Mouse (Mus musculus): ENCODE data around the gene Bcap31. TPM values are rescaled to one million over a fixed set of nuclear protein-coding genes. Genes with fewer than 3 reads are reported as not detected.

Gene Bcap31
- polyA plus RNA-seq, 3 experiments from 2014 or later: 275 to 325 (median 313) TPM

DNA sequence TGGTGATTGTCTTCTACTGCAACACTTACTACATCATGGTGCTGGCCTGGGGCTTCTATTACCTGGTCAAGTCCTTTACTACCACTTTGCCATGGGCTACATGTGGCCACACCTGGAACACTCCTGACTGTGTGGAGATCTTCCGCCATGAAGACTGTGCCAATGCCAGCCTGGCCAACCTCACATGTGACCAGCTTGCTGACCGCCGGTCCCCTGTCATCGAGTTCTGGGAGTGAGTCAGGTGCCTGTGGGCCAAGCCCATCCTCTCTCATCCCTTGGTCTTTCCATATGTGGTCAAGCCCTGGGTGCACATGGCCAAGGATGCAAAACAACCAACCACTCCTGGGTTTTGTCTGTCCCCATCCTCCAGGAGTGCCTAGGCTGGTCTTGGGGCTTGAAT is 39.3 kb downstream of the Bcap31 start:
- ATAC-seq: no peak

DNA sequence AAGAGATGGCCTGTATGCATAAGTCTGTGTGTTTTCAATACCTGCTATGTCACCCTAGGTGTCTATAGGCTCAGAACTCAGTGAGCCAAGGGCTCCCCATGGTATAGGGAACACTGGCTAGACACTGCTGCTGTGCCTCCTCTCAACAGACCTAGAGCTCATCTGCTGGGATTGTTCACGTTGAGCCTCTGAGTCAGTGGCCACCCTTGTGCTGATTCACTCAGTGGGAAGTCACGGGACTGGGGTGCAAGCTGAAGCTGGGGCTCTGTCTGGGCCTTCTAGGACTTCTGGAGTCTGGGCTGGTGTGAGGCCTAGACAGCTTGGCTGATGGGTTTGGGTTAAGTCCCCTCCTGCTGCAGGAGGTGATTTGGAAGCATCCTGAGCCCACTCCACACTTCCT is 40.7 kb downstream of the Bcap31 start:
- no peak for ATAC-seq

DNA sequence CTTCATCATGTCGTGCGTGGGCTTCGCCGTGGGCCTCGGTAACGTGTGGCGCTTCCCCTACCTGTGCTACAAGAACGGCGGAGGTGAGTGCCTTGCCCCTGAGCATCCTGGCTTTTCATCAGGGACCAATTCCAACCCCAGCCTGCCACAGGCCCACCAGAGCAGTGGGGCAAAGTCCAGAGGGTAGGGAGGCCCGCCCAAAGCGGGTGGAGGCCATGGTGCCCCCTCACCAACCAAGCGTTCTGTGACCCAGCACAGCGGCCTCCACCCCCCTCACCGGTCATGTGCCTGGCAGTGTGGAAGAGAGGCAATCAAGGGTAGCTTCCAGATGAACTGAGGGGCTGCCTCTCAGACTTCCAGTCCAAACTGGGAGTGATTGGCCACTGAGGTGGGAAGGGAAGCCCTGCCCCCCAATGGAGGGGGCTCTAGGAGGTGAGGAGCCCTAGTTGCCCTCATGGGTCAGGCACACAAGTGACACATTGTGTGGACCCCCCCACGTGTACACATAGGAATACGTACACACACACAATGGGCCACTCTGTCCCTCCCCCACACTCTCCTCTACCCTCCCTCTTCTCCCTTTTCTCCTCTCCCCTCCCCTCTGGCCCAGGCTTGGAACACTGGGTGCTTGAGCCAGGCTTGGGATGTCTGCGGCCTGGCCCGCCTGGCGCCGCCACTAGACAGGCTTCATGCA is 41.9 kb downstream of the Bcap31 start:
- no peak for ATAC-seq

DNA sequence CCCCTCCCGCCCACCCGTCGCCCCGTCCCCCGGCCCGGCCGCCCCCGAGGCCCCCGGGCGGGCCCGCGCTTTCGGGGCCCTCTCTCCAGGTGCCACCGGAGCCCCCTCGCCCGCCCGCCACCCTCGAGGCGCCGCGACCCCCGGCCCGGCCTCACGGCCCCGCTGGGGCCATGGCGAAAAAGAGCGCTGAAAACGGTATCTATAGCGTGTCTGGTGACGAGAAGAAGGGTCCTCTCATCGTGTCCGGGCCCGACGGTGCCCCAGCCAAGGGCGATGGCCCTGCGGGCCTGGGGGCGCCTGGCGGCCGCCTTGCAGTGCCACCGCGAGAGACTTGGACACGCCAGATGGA is 42.4 kb downstream of the Bcap31 start:
- ATAC-seq: no peak

DNA sequence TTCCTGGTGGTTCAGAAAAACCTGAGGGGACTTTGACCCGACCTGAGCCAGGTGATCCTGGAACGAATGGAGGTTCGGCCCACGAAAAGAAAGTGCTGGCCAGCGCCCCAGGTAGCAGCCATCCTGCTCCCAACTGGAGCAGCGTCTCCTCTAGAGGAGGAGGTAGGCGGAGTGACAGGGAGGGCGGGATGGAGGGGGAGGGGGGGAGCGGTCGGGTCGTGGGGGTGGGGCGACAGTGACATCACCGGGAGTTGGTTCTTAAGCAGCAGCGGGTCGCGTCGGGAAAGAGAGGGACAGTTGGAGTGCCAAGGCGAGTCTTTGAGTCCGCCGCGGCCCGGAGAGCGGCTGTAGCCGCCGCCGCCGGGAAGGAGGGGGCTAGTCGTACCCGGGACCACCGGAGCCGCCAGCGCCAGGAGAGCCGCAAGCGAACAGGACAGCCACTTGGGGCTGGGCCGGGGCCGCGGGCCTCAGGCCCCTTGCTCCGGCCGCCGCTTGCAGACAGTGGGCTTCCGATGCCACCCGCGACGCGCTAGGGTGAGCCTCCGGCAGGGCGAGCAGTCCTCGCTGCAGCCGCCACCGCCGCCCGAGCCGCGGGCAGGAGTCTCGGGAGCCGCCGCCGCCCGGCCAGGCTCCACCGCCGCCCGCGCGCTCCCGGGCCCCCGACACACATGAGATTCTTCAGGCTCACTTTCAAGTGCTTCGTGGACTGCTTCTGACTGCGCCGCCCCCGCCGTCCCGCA is 42.9 kb downstream of the Bcap31 start, which contains the start of gene Slc6a8:
Slc6a8 (plus strand) TSS at position 272 of the 740 bp plus-strand sequence.
- peak; percentile 29 for ATAC-seq

DNA sequence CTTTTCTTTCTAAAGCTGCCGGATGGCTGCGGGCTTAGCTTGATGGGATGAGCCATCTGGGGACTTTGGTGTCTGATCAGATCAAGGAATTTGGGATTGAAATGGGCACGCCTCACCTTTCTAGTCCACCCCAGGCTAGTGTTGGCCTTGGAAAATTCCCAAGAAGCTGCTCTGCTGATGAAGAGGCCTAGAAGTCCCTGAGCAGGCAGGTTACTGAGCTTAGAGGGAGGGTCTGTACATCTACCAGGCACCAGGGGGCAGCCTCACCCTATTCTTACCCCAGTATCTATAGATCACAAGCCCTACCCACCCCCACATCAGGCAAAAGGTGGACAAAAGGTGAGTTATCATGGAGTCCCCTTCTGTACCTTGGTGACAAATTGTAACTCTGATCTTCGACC is 43.9 kb downstream of the Bcap31 start:
- peak; percentile 78 for ATAC-seq

DNA sequence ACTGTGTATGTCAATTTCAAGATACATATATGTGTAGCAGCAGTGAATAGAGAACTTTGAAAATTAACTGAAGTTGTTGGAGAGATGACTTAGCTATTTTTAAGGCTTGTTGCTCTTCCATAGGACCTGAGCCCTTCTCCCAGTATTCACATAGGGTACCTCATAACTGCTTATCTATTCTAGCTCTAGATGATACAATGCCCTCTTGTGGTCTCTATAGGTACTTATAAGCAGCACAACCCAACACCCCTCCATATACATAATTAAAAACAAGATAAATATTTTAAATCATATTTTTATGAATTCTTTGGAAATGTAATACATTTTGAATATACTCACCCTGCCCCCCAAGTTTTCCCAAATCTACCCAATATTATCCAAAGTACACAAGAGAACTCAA is 52.8 kb downstream of the Bcap31 start:
- ATAC-seq: no peak

DNA sequence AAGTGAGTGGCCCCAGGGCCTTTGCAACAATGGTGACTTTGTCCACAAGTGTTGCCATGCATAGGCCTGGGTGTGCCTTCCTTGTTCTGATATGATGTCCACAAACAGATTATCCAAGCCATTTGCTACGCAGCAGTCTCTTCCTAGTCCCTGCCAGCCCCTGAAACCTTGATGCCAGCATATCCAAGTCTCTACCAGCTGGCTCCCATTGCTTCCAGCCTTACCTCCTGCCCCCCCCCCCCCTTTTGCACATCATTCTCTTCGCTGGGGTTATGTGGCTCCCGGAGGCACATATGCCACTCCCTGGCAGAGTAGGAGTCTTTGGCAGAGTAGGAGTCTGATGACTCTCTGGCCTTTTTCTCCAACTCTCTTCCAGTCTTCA is 55.7 kb downstream of the Bcap31 start:
- no peak for ATAC-seq

DNA sequence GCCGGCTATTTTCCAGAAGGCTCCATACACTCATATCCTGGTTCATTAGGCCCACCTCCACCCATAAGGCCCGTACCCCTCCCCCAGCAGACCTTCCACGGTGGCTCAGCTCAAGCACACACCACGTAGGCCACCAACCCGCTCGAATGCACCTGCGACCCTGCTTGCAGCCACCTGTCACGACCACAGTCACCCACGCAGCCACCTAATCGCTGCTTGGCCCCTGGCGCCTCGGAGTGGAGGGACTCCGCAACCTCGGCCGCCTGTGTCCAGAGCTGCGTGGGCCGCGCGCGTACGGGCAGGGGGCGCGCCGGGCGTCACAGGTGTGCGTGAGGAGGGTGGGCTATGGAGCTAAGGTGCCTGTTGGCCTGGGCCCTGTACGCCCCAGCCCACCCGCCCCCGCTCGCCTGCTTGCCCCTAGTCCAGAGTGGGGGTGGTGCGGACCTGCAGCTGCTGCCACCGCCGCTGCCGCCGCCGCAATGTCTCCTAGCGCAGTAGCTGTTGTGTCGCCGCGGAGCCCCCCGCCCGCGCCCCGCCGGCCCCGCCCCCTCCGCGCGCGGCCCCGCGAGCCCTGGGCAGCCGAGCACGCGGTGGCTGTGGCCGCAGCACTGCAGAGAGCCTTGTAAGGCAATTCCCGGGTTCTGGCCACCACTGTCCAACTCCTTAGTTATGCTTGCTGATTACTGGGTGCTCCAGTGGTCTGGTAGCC is 56.2 kb downstream of the Bcap31 start, which contains the start of gene Pnck:
Pnck (minus strand) TSS at position 543 of the 709 bp plus-strand sequence.
- peak; percentile 50 for ATAC-seq

DNA sequence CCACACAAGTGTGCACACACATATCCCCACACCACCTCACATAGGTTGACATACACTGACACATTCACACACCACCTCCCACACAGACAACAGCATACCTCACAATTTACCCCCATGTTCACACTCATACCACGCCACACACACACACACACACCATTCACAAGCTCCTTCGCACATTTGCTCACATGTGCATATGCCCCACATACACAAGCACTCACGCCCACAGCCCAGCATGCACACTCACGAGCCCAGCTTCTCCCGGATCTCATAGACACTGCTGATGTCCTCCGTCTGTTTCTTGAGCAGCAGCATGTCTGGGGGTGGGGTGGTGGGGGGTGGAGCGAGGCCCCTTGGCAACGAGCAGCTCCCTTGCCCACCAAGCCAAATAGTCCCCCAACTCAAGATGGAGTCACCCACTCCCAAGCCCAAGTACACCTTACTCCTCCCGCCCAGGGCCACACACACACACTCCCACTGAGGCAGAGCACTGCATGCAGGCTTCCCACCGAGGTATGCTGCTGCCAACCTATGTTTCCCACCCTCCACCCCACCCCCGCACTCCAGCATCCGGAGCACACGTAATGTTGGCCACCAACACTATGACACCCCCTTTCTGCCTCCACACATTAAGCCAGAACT is 56.9 kb downstream of the Bcap31 start:
- no peak for ATAC-seq

DNA sequence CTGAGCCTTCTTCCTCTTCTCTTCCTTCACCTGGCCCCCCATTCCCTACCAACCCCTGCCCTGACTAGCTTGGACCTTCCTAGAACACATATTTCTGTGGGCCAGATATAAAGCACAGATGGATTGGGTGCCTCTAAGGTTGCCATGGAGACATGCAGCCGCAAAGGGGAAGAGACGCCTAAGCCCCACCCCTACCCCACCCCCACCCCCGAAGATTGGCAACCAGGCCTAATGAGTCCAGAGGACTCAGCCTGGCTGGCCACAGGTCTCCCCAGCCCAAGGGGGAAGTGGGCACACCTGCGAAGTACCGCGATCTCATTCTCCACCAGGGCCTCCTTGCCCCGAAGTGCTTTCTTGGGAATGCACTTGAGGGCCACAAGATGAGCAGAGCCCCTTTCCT is 57.6 kb downstream of the Bcap31 start:
- ATAC-seq: no peak

DNA sequence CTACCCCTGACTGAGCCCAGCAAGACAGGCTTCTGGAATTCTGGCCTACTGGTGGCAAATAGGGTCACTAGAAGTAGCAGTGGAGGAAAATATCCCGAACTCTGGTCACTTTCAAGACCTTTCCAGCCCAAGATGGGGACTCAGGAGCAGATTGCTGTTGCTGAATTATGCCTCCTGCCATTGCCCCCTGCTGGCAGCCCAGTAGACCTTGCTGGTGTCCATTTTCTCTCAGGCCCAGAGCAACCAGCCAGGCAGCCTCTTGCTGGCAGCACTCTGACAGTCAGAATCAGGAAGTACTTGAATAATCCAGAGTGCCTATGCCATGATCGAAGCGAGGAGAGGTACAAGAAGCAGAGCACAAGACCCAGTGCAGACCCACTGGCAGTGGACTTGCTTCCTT is 60.4 kb downstream of the Bcap31 start:
- no peak for ATAC-seq

DNA sequence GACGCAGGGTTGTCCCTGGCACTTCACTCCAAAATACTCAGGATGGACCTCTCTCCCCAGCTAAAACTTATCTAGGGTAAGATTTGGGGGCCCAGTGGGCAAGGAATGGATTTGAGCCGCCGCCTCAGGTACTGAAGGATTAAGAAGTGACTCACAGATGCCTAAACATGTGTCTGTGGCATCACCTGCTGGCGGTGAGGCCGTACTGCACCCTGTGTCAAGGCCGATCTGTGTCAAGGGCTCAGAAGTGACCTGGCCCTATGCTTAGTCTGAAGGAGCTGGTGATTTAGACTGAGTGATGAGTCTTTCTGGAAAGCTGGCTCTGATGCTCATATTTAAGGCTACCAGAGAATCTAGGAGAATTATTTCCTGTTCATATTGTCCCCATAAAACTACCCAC is 61.8 kb downstream of the Bcap31 start:
- ATAC-seq: peak; percentile 82

DNA sequence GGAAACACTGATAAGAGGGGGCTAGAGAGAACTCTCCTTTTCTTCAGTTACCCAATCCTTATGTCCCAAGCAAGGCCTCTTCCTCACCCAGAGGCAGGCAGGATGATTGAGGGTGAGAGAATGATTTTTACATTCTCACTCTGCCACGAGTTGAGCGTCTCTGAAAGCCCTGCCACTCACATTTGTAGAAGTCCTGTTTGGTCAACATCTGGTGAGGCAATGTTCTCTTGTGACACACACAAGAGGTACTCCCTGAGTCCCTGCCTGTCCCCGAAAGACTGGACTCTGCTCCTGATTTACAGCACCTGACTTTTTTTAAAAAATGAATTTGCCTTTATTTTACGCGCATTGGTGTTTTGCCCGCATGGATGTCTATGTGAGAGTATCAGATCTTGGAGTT is 62.6 kb downstream of the Bcap31 start:
- ATAC-seq: no peak

DNA sequence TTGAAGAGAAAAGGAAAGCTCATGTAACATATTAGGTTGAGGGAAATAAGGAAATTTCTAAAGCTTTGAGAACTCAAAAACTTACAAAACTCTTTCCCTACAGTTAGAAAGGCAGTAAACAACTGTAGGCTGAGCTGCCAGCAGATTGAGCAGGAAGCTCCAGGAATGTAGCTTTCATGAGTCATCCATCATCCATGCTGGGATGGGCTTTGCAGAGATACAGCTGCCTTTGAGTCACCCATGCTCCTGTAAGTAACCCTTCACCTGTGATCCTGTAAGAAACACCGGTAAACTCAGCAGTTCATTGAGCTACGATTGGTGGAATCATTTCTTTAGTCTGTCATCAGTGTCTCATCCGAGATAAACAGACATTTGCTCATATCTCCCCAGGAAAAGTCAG is 65.1 kb downstream of the Bcap31 start:
- no peak for ATAC-seq

DNA sequence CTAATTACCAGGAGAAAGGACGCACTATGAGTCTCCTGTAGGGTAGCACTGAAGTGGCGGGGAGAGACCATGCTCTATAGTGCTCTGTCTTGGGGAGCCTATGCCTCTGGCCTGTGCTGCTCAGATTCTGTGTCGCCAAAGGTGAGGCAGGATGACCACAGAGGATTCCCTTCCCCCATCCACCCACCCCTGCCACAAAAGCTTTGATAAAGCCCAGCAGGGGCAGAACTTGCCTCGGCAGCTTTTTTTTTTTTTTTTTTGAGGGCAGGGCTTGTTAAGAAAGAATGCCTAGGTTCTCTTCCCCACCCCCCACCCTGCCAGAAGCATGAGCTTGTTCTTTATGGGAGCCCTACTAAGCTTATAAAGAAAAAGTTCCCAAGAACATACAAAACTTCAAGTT is 70.9 kb downstream of the Bcap31 start:
- no peak for ATAC-seq

DNA sequence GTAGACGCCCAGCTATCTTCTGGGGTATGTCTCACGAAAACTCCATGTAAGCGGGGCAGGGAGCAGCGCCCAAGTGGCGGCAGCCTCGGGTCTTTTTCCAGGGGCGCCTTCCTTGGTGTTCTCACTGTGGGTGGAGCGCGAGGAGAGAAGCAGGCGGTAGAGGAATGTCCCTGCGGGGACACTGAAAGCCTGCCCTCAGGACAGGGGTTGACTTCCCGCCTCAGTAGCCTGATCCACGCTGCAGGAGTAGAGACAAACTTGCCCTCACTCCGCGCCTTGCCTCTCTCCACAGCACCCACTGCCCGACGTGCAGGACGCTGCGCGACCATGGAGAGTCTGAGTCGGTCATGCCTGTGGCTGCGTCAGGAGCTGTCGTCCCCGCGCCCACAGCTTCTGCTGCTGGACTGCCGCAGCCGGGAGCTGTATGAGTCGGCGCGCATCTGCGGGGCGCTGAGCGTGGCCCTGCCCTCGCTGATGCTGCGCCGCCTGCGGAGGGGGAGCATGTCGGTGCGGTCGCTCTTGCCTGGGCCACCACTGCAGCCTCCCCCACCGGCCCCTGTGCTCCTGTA is 76.0 kb downstream of the Bcap31 start:
- no peak for ATAC-seq

DNA sequence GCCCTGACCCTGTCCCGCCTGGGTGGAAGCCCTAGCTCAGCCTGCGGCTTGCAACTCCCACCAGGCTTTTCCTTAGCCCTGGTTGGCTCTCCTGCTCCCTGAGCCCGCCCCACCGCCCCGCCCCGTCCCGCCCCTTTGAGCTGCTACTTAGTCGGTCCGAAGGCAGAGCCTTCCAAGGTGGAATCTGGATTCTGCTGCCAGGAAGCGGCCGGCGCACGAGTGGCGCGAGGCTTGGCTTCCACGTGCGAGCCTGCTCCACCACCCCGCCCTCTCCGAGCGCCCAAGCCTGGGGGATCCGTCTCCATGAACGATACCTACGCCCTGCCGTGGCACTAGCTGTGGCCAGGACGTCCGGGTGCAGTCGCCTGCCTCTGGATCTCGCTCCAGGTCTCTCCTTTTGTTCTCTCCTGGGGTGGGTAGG is 76.7 kb downstream of the Bcap31 start, which contains the start of gene Dusp9:
Dusp9 (plus strand) TSS at position 165 of the 421 bp plus-strand sequence.
- peak; percentile 41 for ATAC-seq

DNA sequence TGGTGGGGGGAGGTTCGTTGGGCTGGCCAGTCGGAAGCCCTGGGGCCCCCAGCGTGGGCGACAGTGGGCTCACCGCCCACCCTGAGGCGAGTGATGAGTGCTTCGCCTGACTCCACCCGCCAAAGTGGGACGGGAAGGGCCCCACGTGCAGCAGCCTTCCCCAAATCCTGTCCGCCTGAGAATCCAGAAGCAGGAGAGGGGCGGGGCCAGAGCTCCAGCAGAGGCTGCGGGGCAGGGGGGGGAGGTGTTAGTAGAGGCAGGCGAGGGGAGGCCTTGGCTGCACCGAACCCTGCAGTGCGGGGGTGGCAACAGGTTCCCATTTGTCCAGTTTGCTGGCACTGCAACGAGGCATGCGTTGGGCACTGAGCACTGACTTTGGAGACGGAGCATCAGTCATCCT is 78.6 kb downstream of the Bcap31 start:
- no peak for ATAC-seq
